Mouse (Mus musculus) hematopoietic stem cell, adult 5-6 weeks (primary cell): ENCODE measurements at regions not wholly inside any gene's neighbourhood (a gene's known extent, or its start where the extent isn't known, plus 50 kb on each side); places are given as distances from the start of the nearest gene placed in this dataset.

ENCODE experiments used
- ATAC-seq, 2 experiments: fragments of 125-278 bp in 1 of 2; replicated peaks in 1 of 2; 2 replicates each; pipeline ENCODE4 v1.8.0; 2016 to 2017; ENCODE audit warnings: inconsistent platforms in 2 of 2, mild to moderate bottlenecking in 2 of 2, moderate number of reproducible peaks in 2 of 2, low read depth in 1 of 2, moderate TSS enrichment in 1 of 2; ENCODE audit not compliant: low FRiP score in 2 of 2, poor library complexity in 2 of 2, severe bottlenecking in 2 of 2, insufficient read depth in 1 of 2, low TSS enrichment in 1 of 2

DNA sequence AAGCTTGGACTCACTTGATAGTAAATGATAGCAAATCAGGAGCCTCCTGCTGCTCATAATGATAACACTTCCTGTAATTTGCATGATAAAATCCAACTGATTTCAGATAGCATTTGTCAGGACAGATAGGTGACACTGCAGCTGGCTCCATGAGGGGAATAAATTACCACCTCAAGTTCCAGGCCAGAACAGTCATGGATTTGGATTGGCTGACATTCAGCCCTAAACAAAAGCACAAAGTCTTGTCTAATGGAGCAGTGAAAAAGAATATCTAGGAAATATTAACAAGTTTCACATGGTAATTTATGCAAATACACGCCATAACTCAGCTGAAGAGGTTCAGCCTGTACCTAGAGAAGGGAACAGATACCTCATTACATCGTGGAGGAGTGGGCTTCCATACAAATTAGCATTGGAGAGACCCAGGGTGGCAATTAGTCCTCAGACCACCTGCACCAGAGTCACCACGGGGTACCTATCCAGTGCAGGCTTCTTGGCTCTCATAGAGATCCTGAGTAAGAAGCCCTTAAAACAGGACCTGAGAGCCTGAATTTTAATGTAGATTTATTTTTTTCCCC is 587.3 kb upstream of the Plxna2 start:
- no peak for ATAC-seq

DNA sequence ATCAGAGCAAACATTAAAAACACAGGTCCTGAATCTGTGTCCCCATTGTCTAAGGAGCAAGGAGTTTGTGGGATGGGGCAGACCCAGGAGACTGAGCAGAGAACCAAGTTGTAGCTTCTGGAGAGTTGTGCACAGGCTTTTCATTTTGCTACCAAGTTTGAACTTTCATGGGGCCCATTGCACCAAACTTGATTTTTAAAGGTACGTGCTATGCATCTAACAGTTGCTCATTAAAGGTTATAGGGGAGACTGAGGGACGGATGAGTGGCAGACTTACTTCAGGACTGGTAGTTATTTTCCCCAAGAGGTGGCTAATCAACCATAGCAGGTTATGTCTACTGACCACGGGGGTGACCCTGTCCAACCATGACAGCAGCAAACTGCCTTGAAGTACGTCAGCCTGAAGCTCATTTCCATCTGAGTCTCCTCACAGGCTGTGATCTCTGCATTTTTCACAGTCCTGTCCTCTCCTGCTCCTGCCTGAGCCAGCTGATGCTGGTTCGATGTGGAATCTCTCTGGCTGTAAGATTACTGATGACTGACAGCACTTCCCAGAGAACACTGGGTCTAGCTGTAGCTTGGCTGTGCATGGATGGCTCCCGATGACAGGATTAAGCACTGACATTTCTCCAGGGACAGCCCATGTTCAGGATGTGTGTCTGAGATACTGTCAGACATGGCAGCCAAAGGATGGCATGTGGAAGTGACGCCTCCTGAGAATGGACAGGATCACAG is 590.9 kb upstream of the Plxna2 start:
- ATAC-seq = no peak

DNA sequence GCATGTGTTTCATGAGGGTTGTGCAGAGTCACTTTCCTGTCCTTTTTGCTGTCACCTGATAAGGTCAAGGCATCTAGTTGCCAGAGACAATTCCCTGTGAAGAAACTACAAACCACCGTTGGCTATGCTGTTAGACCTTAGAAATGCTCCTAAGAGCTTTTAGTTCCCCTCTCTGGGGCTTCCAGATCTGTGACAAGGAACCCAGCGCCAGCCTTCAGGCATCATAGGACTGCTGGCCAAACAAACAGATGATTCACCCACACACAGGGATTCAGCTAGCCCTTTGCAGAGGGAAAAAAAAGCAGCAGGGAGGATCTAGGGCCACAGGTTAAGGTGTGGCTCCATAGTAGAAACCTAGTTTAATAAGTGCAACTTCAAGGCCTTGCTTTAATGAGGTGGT is 591.8 kb upstream of the Plxna2 start:
- no peak for ATAC-seq

DNA sequence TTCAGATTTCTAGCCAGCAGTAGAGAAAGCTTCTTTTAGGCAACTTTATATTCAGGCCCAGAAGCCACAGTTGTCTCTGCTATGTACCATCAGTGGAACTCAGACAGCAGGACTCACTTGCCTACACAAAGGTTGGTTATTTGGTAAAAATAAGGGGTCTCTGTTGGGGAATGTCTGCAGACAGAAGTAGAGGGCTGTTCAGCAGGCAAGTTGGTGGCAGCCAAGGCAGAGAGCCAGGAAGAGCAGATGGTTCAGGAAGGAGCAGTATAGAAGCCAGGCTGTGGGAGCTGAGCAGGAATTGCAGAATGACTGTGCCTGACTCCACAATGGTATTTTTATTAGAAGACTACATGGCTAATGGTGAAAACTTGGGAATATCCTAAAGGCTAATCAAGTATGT is 598.7 kb upstream of the Plxna2 start:
- ATAC-seq = no peak

- ATAC-seq = no peak
Measured at GRCm38 (mm10) chr1:193992226-193992625, 622.1 kb upstream of the Camk1g start.

DNA sequence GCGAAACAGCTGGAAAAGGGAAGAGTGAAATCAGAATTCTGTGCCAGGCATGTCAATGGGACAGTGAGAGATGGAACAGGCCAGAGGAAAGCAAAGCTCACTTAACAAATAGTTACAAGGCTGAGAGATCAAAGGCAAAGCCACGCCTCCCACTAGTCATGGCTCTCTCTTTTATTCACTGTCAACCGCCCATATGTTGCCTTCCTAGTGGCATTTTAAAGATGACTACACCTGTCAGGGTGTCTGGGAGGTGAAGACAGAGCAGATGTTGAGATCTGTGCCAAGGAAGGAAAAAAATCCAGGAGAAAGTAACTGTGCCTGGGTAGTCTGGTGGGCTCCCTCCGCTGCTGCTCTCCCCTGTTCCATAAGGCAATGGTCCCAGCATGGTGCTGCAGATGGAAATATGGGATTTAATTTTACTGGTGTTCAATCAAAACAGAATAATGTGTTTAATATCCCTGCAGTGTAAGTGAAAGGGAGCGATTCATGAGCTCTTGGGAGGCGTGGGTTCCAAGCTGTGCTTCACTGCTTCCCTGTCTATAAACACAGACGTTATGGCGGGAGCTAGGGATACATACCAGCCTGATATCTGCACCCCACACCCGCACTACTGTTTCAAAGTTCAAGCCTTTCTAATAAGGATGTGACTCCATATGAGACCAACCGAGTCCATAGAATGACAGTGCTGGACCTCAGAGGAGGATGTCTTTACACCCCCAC is 620.0 kb upstream of the Camk1g start:
- no peak for ATAC-seq

GRCm38 (mm10) chr1:193988970-193989904 is 619.1 kb upstream of the Camk1g start:
- no peak for ATAC-seq

- ATAC-seq = no peak
Measured at GRCm38 (mm10) chr1:193980571-193980970, 610.5 kb upstream of the Camk1g start.

DNA sequence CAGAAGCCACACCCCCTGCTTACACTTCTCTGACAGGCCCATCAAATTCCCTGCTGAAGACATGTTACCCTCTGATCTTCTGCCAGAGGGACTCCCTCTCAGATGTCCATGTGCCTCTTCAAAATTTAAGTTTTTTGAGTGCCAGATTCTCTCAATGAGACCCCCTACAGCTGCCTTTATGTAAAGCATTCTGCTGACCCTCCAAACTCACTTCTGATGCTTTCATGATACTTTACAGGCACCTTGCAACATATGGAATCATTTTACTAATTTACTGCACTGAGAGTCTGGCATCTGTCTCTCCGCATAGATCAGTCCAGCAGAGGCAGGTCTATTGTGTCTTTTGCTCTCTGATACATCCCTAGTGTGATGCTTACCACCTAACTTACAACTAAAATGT is 601.4 kb upstream of the Camk1g start:
- no peak for ATAC-seq

- ATAC-seq = no peak
Measured at GRCm38 (mm10) chr1:193969264-193969908, 599.3 kb upstream of the Camk1g start.

DNA sequence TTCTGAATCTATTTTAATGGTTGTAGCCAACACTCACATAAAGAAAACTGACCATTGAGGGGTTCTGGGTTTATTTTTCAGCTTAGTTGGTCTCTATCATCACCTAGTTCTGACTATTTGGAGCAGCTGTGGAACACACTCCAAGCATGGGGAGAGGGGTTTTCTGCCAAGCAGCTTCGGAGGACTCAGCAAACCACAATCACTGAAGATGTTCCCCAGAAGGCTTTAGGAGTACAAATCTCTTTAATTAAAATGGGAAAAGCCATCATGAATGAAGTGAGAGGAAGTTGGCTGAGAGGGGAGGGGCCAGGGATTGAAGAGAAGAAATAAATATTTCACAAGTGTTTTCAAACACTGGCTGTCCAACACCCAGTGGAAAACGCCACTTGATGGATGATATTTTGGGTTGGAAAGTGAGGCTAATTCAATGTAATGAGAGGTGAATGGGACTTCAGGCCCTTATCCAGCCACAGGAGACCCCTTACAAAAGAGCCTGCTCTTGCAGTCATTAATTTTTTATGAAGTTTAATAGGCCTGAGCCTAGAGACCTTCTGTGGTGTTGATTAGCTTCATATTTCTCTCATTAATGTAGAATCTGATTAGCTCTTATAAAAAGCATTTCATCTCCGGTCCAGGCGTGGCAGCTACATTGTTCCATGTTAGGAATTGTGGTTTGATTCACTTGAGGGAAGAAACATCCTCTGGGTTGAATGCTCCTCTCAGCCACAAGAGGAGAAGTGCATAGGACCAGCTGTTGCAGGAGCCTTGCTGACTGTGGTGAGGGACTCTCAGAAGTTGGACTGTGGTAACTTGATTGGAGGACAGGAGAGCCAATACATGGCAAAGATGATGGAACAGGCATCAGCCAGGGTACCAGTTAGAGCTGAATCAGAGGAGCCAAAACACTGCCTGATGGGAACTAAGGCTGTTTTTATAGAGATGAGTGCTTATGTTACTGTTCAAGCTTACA is 598.1 kb upstream of the Camk1g start:
- ATAC-seq = no peak

GRCm38 (mm10) chr1:193966652-193967555 is 596.8 kb upstream of the Camk1g start:
- ATAC-seq = no peak

DNA sequence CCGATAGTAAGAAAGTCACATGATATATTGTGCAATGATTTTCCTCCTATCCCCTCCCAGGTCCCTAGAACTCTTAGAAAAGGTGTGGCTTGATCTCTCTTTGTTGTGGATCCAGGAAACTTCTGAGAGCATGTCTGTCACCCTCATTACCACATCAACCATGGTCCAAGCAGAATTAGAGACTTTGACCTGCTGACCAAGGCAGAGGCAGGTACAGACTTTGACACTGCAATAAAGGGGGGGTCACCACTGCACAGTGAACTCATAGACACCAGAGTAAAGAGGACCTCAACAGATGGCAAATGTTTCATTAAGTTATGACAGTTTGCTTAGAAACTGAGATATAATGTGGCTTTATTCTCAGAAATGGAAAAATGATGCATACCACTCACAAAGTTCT is 595.2 kb upstream of the Camk1g start:
- ATAC-seq = no peak

DNA sequence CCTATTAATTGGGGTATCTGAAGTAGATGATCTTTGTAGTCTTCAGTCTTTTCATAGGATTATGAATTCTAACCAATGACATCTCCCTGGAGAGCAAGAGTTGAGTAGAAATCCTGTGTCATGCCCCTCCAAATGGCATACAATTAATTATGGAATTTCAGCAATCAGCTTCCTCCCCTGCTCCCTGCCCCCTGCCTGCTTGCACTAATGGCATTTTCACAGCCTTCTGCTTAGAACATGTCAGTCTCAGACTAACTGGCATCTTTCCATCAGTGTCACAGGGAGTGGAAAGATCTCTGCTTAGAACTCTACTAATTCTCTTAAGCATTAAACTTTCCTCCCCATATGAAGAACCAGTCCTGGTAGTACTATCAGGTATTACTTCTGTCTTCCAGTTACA is 581.8 kb upstream of the Camk1g start:
- no peak for ATAC-seq

GRCm38 (mm10) chr1:193949817-193950216 is 579.7 kb upstream of the Camk1g start:
- ATAC-seq = no peak
